Mouse (Mus musculus): ENCODE measurements at regions not wholly inside any gene's neighbourhood (a gene's known extent, or its start where the extent isn't known, plus 50 kb on each side); places are given as distances from the start of the nearest gene placed in this dataset.
A peak's percentile ranks its signal among the peaks of the same experiment; 100 is the strongest.

DNA sequence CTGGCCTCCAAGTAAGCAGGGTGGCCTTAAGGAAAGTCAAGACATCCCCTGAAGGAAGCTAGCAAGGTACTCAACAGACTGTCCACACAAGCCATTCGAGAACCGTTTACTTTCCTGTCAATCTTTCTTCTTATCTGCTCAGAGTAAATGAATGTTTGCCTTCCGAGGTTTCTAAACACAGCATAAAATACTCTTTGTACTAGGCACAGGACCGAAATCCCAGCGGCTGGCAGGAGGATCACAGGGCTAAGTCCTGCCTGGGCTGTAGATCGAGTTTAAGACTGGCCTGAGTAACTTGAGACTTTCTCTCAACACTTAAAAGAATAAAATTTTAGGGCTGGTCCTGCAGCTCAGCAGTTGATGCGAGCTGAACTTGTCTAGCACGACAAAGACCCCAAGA, 175.9 kb downstream of the Bcl2l11 start:
- no peak for DNase-seq (ENCODE audit: extremely low spot score, low spot score)

DNA sequence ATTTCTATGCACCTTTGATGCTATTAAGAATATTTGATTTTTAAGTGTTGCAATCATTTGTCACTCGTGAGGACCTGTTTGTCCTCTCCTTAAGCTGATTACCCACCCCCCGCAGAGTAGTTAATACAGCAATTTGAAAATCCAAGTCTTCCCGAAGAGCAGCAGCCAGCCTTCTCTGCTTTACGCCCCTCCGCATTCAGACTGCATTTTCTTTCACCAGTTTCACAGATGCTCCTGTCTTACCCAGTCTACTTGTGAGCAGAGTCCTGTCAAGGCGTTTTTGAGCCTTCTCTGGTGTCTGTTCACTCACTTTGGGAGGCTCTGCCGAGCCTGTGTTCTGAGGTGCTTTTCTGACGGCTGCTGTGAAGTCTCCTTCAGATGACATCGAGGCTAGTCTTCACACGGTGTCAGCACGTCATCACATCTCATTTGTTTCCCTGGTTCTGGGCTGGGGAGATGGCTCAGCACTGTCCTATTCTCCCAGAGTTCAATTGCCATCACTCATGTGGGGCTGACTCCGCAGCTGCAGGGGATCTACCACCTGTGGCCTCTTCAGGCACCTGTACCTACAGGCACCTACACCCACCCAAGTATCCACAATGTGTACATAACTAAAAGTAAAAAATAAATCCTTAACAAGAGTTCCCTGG, 178.3 kb downstream of the Bcl2l11 start:
- no peak for DNase-seq (ENCODE audit: extremely low spot score, low spot score)

DNA sequence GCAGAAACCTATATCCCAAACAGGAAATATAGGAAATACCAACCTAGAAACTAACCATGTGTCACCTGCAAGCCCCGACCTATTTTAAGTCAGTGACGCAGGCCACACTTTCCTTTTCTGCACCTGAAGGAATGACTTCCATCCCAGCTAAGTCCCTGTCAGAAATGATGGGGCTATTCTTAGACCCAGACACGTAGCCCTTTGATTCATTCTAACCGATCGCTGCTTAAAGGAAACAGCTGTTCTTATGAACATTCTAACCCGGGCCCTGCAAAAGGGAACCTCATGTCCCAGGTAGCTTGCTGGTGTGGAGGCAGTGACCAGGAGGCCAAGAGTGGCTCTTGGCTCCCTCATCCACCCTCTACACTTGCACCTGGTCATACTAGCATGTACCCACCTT, 180.9 kb downstream of the Bcl2l11 start:
- no peak for DNase-seq (ENCODE audit: extremely low spot score, low spot score)

DNA sequence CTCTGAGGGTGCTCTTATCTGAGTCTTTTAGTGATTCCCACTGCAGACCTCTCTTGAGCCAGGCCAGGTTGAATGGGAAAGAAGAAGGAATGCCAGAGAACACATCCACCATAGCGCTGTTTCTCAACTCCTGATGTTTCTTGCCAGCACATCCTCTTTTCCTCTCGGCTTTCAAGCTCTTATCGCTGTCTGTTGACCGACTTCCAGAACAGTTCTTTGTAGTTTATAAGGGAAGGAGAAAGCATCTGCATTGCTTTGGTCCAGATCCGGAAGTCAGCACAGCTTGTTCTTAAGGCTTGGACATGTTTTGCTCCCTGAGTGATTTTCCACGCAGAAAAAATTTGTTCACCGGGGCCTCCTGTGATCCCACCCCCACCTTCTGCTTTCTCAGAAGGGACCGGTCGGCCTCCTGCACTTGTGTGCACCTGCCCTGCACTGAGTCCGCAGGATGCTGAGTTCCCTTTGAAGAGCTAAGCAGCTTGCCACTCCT, 183.7 kb downstream of the Bcl2l11 start:
- DNase-seq (ENCODE audit: extremely low spot score, low spot score): no peak

DNA sequence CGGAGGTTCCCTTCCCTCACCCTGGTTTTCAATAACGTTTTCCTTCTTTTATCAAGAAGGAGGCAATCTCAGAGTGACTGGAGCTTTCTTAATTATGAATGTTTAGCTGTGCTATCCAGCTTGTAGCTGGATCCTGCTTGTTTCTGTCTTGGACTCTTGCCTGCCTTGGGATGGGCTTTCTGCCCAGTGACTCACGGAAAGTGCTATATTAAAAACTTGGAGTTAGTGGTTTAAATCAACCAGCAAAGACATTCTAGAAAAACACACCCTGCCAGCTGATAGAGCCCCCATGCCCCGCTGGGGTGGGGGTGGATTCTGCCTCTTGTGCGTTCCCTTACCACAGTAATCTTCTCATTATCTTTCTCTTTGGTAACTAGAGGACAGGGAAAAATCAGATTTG, 184.2 kb downstream of the Bcl2l11 start:
- DNase-seq (ENCODE audit: extremely low spot score, low spot score): no peak

DNA sequence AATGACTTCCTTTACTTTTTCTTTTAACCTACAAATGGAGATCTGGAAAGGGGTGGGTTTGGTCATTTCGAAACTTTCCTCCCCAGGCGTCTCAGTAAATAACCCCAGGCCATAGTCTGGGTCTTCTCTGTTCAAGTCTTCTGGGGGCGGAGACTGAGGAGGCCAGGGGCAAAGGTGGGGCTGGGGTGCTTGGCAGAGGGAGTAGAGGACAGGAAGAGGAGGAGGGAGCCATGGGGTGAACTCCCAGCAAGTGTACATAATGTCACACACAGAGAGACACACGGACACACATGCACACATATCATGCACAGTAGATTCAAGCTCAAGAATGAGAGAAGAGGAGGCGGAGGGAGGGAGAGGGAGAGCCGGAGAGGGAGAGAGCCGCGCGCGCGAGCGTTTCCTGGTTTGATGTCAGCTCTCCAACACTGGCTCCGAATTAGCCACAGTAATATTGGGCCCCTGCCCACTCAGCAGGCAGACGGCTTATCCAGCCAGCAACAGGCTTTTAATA, 186.3 kb downstream of the Bcl2l11 start:
- peak; percentile 43 for DNase-seq (ENCODE audit: extremely low spot score, low spot score)

DNA sequence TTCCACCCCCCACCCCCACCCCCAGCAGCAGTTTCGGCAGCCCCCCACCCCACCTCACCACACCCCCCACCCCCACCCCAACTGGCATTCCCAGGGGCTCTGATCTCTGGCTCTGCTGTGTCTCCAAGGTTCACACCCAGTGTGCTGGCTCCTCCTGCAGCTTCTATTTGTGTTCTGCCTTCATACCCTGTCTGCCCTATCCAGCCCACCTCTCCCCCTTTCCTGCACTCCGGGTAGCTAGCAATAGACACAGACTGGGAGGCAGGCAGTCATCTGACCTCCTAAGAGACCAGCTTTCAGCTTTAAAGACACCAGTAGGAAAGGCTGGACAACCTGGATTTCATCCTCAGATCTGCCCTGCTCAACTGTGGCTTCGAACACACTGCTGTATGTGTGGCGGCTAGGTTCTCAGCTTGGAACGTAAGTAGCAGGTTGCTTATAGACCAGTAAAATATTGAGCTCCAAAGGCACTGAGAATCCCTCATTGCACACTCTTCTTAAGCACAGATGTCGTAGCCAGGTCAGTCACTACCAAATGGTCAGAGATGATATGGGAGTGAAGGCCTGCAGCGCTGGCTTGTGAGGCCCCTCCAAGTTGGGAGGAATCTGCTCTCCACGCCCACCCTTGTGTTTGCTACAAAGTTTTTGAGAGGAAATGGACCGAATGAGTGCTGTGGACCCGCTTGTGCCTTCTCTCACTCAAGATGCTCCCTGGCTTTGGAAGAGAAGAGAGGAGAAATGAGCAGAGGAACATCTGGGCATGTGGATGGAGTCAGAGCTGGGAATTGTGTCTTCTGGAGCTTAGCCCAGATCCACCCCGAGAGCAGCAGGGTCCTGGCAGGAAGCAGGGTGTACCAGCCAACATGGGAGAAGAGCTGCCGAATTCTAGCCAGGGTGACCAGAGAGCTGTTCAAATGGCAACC, 187.1 kb downstream of the Bcl2l11 start:
- DNase-seq (ENCODE audit: extremely low spot score, low spot score): no peak

DNA sequence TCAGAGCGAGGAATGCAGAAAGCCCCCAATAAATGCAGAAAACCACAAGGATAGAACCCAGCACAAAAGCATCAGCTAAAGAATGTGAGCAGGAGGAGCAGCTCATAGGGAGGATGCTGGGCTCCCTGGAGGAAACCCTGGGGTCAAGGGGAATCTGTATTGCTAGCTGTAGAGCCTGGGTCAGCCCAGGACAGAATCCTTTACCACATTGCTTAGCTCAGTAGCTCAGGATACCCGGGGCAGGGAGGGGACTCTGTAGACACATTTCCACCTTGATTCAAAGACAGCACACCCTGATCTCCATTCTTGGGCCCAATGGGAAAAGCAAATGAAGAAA, 187.7 kb downstream of the Bcl2l11 start:
- DNase-seq (ENCODE audit: extremely low spot score, low spot score): peak; percentile 39

DNA sequence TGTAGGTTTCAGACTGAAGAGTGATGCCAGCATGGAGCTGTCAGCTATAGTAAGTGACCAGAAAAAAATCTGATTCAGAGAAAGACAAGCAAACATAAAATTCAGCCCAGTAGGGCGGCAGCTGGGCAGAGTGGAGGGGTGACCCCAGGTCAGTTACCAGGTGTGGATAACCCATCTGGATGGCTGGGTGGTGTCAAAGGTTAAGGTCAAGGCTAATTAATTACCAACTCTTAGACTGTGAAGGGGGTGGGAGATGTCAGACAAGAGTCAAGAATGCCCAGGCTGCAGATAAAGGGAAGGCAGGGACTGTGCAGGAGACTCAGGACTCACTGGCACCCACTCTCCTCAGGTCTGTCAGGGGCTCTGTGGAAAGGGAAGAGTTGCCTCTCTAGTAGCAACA, 188.1 kb downstream of the Bcl2l11 start:
- DNase-seq (ENCODE audit: extremely low spot score, low spot score): peak; percentile 70

DNA sequence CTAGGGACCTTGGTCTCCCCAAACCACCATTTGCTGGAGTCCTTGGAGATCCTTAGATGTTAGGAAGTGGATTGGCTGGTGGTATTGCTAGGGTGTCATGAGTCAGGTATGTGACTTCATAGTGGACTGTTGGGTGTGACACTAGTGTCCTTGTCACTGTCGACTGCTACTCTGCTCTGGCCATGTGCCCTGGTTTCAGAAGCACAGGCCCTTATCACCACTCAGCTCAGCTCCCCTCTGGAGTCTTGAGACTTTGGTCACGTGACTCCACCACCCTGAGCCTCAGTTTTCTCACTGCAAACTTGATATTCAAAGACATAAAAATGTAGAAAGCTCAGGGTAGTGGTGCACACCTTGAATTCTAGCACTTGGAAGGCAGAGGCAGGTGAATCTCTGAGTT, 190.7 kb downstream of the Bcl2l11 start:
- DNase-seq (ENCODE audit: extremely low spot score, low spot score): no peak

DNA sequence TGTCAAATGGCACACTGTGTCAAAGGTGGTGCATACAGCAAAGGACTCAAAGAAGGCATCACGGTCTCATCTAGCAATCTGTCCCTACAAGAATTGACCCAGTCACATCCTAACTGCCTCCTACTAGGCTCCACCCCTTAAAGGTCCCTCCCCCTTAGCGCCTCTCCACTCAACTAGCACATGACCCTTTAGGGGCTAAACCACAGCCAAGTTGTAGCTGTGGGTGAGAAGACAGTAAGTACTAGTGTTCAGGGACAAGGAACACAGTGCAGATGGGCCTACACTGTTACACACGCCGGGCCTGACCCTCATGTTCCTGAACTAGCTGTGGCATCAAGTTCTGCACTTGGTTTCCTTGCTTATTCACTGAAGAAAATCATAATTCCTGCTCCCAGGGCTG, 192.4 kb downstream of the Bcl2l11 start:
- no peak for DNase-seq (ENCODE audit: extremely low spot score, low spot score)

DNA sequence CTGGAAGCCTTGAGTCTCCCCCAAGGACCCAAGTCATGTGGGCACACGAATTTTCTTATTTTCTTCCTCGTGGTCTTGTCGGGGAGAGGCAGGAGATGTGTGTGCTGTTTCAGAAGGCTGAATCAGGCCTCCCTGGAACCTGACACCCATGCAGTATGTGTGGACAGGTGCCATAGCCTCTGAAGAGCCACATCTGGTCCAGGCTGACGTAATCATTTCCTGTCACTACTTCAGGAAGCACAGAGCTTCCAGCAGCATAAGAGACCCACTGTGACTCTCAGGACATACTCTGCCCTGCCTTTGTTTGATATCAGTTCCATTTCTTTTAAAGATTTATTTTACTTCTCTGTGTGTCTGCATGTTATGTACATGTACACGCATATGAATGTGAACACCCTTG, 193.1 kb downstream of the Bcl2l11 start:
- DNase-seq (ENCODE audit: extremely low spot score, low spot score): no peak

DNA sequence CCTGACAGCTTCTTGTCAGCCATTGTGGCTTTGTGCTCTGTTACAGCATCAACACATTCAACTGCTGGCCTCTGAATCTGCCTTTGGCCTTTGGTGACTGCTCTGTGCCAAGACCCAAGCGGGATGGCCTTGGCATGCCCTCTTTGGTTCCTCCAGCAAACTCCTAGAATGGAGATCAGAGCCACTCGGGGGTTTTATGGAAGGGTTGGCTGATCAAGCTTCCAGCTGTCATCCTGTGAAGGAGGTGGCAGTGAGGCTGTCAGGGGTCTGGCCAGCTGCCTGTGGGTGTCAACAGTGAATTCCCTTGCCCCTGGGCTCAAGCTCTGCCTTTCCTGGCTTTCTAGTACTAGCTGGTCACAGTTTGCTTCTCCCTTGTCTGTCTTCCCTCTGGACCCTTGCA, 195.6 kb downstream of the Bcl2l11 start:
- DNase-seq (ENCODE audit: extremely low spot score, low spot score): no peak

DNA sequence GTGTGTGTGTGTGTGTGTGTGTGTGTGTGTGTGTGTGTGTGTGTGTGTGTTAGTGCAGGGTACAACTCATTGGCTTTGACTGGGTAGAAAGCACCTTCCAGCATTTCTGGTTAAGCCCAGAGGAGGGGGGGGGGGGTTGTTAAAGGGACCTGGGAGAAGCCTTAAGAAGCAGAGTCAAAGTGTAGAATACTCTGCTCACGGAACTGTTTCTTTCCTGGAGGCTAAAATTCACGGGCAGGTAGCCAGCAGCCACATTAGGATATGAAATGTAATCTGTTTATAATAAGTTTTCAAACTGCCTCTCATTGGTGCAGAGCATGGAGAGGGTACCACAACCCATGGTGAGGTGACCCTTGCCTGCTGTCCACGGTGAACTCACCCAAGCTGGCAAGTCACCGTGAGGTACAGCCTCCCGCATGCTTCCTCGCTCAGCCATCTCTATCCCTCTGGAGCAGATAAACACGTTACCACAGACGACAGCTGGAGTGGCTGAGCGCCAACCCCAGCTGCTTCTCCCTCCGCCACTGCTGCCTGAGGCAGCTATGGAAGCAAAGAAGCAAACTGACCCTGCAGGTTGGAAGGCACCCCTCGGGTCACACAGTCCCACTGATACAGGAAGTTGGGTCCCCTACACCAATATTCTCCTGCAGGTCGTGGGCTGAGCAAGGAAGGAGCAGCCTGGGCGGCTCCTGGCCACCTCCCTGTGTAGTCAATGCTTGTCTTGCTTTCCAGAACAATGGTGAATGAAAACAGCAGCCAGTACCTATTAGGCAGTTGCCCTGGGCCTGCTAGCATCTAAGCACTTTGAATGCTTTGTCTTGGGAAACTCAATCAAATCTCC, 198.6 kb downstream of the Bcl2l11 start:
- no peak for DNase-seq (ENCODE audit: extremely low spot score, low spot score)

DNA sequence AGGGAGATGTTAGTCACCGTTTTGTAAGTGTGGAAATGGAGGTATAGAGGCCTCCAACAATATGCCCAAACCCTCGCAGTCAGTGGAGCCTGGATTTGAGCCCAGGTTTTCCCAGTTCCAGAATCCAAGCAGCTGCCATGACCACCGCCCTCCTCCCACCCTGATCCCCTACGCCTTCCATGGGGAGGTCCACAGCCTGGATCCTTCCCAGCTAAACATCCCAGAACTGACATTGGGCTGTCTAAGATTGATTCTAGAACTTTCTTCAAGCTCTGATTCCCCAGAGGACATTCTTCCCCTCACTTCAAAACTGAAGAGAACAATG, 199.2 kb downstream of the Bcl2l11 start:
- DNase-seq (ENCODE audit: extremely low spot score, low spot score): no peak

DNA sequence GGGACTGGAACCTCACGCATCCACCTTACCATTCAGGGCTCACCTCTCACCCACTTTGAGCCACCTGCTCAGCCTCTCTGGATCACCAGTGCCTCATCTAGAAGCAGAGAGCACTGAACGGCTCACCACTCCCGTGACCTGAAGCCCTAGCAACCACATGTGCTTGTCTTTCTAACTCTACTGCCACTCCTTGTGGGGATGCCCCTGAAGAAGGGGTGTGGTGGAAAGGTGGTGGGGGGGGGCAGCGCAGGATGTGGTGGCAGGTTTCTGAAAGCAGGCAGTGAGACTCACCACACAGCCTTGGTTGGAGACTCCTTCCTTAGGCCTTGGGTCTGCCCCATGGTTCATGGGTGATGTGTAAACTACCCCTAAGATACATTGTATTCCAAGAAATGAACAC, 199.6 kb downstream of the Bcl2l11 start:
- no peak for DNase-seq (ENCODE audit: extremely low spot score, low spot score)

DNA sequence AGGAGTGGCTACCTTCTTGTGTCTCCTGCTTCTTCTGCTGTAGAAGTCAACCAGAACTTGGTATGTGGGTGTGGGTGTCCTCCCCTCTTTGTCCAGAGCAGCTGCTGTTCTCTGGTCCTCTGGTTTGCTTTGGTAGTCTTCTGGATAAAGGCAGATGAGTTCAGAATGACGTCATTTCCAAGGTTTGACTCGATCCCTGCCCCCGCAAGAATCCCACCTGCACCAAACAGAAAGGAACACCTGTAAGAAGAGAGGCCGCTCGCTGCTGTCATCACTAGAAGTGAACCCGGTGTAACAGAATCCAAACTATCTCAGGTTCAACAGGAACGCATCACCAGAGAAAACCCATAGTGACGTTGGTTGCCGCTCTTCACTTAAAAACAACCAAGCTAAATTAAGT, 205.0 kb downstream of the Bcl2l11 start:
- no peak for DNase-seq (ENCODE audit: extremely low spot score, low spot score)

DNA sequence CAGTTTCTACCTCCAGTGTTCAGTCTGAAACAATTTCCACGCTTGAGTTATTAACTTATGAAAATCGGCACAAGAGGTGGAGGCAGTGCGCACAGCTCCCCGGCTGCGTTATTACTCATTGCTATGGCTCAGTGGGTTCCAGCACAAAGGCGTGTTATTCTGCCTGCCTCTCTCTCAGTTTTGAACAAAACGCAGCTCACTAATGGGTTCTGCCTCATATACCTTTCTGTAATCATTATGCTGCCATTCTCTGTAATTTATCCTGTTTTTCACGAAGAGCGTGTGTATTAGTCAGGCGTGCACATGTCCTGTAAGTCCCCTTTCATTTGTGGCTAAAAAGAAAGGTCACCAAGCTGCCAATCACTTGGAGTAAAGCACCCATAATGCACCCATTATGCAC, 205.4 kb downstream of the Bcl2l11 start:
- no peak for DNase-seq (ENCODE audit: extremely low spot score, low spot score)

DNA sequence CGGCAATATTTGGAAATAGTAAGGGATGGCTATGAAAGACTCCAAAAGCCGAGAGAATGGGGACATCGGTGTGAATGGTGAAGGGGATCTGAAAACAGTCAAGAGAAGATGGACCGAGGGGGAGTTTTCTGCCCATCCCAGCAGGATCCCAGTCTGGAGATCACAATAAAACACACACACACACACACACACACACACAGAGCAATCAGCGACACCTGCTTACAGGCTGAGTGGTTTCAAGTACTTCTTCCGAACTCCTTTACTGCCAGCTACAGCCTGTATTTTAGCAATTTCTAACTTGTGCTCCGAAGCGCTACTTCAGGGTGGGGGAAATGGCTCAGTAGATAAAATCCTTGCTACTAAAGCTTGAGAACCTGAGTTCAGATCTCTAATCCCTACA, 205.8 kb downstream of the Bcl2l11 start:
- DNase-seq (ENCODE audit: extremely low spot score, low spot score): no peak

DNA sequence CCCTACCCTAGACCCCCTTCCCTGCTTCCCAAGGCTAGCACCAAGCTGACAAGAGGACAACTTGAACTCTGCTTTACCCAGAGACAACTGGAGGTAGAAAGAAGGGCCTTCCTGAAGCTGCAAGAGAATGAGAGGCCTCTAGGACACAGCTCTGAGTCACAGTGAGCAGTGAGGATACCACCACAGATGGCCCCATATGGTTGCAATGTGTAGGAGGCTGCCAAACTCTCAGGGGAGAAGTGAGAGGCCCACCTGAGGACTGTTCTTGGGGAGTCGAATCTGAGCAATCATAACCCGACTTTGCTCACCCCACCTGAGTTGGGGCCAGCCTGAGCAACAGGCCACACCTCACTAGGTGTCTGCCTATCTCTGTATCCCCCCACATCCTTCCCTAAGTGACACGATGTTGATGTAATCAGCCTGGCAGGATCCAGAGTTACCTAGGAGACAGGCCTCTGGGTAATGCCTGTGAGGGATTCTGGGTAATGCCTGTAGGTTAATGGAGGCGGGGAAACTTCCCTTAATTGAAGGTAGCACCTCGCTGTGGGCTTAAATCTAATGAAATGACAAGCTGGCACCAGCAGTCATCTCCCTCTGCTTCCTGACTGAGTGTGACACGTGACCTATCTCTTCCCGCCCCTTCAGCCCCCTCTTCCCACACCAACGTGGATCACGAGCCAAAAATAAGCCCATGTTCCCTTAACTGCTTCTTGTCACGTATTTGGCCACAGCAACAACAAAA, 207.7 kb downstream of the Bcl2l11 start:
- no peak for DNase-seq (ENCODE audit: extremely low spot score, low spot score)

DNA sequence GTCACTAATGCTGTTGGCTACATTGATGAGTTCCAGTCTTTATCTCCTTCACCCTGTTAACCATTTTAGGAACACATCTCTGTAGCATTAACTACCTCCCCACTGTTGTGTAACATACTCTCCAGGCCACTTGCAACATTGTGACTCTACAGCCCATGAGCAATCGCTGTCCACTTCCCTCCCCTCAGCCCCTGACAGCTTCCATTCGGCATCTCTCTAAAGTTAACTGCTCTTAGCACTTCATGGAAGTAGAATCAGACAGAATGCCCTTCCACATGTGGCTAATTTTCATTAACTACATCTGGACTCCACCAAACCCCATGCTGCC, 208.3 kb downstream of the Bcl2l11 start:
- no peak for DNase-seq (ENCODE audit: extremely low spot score, low spot score)
